In the genomic region with DNA sequence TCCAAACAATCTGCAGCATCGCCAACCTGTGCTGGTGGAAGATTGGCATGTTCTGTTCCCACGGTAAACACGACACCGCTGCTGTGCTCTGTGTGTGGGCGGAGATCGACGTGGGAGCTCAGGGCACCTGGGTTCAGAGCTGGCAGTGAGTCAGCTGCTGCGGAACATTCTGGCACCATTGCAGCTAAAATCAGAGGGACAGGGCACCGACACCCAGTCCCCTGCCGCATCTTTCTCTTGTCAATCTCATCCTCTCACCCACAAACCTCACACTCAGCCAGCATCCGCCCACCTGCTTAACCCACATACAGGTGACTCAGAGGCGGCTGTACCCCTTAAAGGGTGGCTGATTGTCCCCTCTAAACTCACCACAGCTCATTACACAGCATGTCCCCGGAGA, we compare ENCODE assay signal across 18 mouse cellular contexts. TPM values are rescaled to one million over a fixed set of nuclear protein-coding genes. Genes with fewer than 3 reads are reported as not detected.
DNase-seq lines count a peak whose midpoint lies in the region.
"Had no signal": no experiment of that assay in that cellular context is flagged by ENCODE, and none has a peak within 500 bp of the region (broad histone marks: within the 10 kb centered on the region; RNA-seq: fewer than 3 reads in every experiment).

No protein-coding gene starts in this region.

- intact Hi-C loops in left cerebral cortex, postnatal 36 days (cut with DNase I): loop anchor here (5.0 kb wide), 1 partner anchor 74 kb away; no protein-coding TSS in a partner anchor

- peak; percentile 62 for DNase-seq in layer of hippocampus, adult 9-11 months
- DNase-seq in layer of hippocampus, adult 11-12 months (ENCODE audit: low spot score): no peak
- peak; percentile 77 to 80 for DNase-seq in right cerebral cortex, adult 2 months (ENCODE audit: low spot score in 2 of 2)
- no peak for DNase-seq in right cerebral cortex, postnatal 4 days
- peak; percentile 13 for DNase-seq in NIH3T3 (ENCODE audit: low read depth)
- DNase-seq in left cerebral cortex, postnatal 36 days (ENCODE audit: low spot score in 2 of 2): peak; percentile 62 to 65
- no peak for DNase-seq in heart, adult 18-20 months
- DNase-seq in adrenal gland, postnatal 25 days: no peak
- DNase-seq: adrenal gland, adult 2 months; embryo, embryonic 11 days; gastrocnemius, postnatal 10 days; heart, adult 11 months; kidney, postnatal 36 days; spleen, adult 18-20 months had no signal

RNA-seq across cellular contexts. Expression of gene Srxn1, which starts 3.6 kb away (rescaled TPM):
- 10 to 100 TPM; 91.1 to 94.2 TPM for total RNA-seq in left cerebral cortex, postnatal 36 days (2021)
- 10 to 100 TPM; 18.8 to 20.3 TPM for total RNA-seq in heart, adult 18-20 months (2021)
- total RNA-seq in adrenal gland, postnatal 25 days (2021): 131 and 337 TPM in 2 replicates
- total RNA-seq: CH12.LX had no signal

RNA-seq across cellular contexts. Expression of gene Scrt2, which starts 20.4 kb away (rescaled TPM):
- 10 to 100 TPM; 14.5 to 18.5 TPM for total RNA-seq in left cerebral cortex, postnatal 36 days (2021)
- not detected for total RNA-seq in heart, adult 18-20 months (2021)
- 0.36 TPM in 1 of 2 replicates, not detected in the other for total RNA-seq in adrenal gland, postnatal 25 days (2021)
- total RNA-seq: CH12.LX; gastrocnemius, postnatal 10 days; heart, postnatal 25 days; megakaryocyte progenitor cell, adult 5-6 weeks; MEL had no signal

RNA-seq across cellular contexts. Expression of gene Tcf15, which starts 41.6 kb away (rescaled TPM):
- total RNA-seq in left cerebral cortex, postnatal 36 days (2021): 1 to 10 TPM in 1 of 2 experiments, under 1 TPM in 1; 0.89 to 1.4 TPM
- 10 to 100 TPM; 16.4 to 18.9 TPM for total RNA-seq in heart, adult 18-20 months (2021)
- total RNA-seq in adrenal gland, postnatal 25 days (2021): 3.6 and 5.0 TPM in 2 replicates
- total RNA-seq: CH12.LX, MEL had no signal

Comparison
In these comparisons a context has a peak if more than half of its experiments do, and no peak if none do; other contexts are left out.
1. DNase-seq: peak in layer of hippocampus, adult 9-11 months (single experiment), right cerebral cortex, adult 2 months (2 of 2), NIH3T3 (single experiment) and left cerebral cortex, postnatal 36 days (2 of 2); none in layer of hippocampus, adult 11-12 months (single experiment), right cerebral cortex, postnatal 4 days (single experiment), heart, adult 18-20 months (0 of 2) and adrenal gland, postnatal 25 days (single experiment).
2. RNA of gene Scrt2, which starts 20.4 kb away (total RNA-seq): 14.5 to 18.5 TPM in left cerebral cortex, postnatal 36 days; 0.36 TPM in adrenal gland, postnatal 25 days and not detected in heart, adult 18-20 months; every median in the first group is over 10 times any median in the second.